Mouse (Mus musculus) midbrain, postnatal 0 days (tissue): ENCODE measurements around the gene Gm5129. TPM values are rescaled to one million over a fixed set of nuclear protein-coding genes. Genes with fewer than 3 reads are reported as not detected.
A peak's percentile ranks its signal among the peaks of the same experiment; 100 is the strongest.

Source experiments
- ATAC-seq: fragments of 200-750 bp; cut with Nextera tagmentation; 2 replicates; pipeline ENCODE4 v1.8.0; 2017; ENCODE audit warnings: moderate number of reproducible peaks, mild to moderate bottlenecking, moderate TSS enrichment, moderate library complexity; ENCODE audit not compliant: low FRiP score
- DNase-seq: peaks from one replicate; pipeline ENCODE4 v3.0.0-alpha.2; 2015; ENCODE audit warnings: low spot score
- H3K27ac ChIP-seq: fragments of 300-500 bp; sonication (generic); 2 replicates; pipeline ENCODE4 v1.5.1; 2014; ENCODE audit warnings: low read depth, mild to moderate bottlenecking, low read length, mixed read lengths
- H3K27me3 ChIP-seq: fragments of 300-500 bp; sonication (generic); 2 replicates; pipeline ENCODE4 v1.6.1; 2014; ENCODE audit warnings: low read length, control low read depth, mixed read lengths; ENCODE audit not compliant: insufficient read depth
- H3K36me3 ChIP-seq: fragments of 300-500 bp; sonication (generic); 2 replicates; pipeline ENCODE4 v1.6.1; 2014; ENCODE audit warnings: low read length, control low read depth, mixed read lengths; ENCODE audit not compliant: insufficient read depth
- H3K4me1 ChIP-seq: fragments of 300-500 bp; sonication (generic); 2 replicates; pipeline ENCODE4 v1.6.1; 2014; ENCODE audit warnings: mild to moderate bottlenecking, control low read depth, antibody characterized with exemption, low read length, mixed read lengths; ENCODE audit not compliant: insufficient read depth
- H3K4me2 ChIP-seq: fragments of 300-500 bp; sonication (generic); 2 replicates; pipeline ENCODE4 v1.6.1; 2014; ENCODE audit warnings: low read depth, mild to moderate bottlenecking, low read length, mixed read lengths; ENCODE audit not compliant: poor library complexity, severe bottlenecking
- H3K4me3 ChIP-seq: fragments of 300-500 bp; sonication (generic); 2 replicates; pipeline ENCODE4 v1.5.1; 2014; ENCODE audit warnings: low read depth, mild to moderate bottlenecking, low read length, moderate library complexity
- H3K9ac ChIP-seq: fragments of 300-500 bp; sonication (generic); replicated peaks from 2 replicates; pipeline ENCODE4 v1.6.1; 2014; ENCODE audit warnings: mild to moderate bottlenecking, low read length, moderate library complexity, mixed read lengths; ENCODE audit not compliant: poor library complexity, severe bottlenecking
- H3K9me3 ChIP-seq: fragments of 300-500 bp; sonication (generic); 2 replicates; pipeline ENCODE4 v1.6.1; 2016; ENCODE audit warnings: low read length, control low read depth
- CTCF ChIP-seq: IDR thresholded peaks from 2 replicates; pipeline ENCODE4 v1.5.1; 2016; ENCODE audit warnings: antibody characterized with exemption, mild to moderate bottlenecking
- WGBS: fragments of 180-500 bp; shearing (Covaris S2); extraction: QIAGEN DNeasy Blood & Tissue Kit; methylation state at CpG from one replicate; pipeline ENCODE4 v1.1.7; 2014; 5-methylcytosine and 5-hydroxymethylcytosine counted together
- polyA plus RNA-seq: library from polyadenylated mRNA; unstranded; fragments of >200 nt; fragmentation: Nextera tagmentation; extraction: Ambion mirVana; gene quantifications from 2 replicates; pipeline ENCODE4 v1.2.1, GENCODE M21; 2015
- total RNA-seq: library from RNA; depleted of rRNA; stranded (reverse); fragments of >200 nt; gene quantifications from 2 replicates; pipeline ENCODE4 v1.2.3, GENCODE M21; 2014

Gene Gm5129
- total and polyA plus RNA-seq, 2 experiments from 2014 or later, result not detected

- no peaks in the 10 kb centered on the region for H3K4me1 ChIP-seq
- H3K4me3 ChIP-seq, result no peak overlapping the region
- 81% methylated on average over 13 of the region's 13 CpGs for WGBS
- no peak overlapping the region for H3K4me2 ChIP-seq
- no peak for TF ChIP-seq CTCF
- H3K9me3 ChIP-seq, result no peaks in the 10 kb centered on the region
- no peaks in the 10 kb centered on the region for H3K27me3 ChIP-seq
- H3K36me3 ChIP-seq, result 0 out of 2 replicates have a peak, but pooled peaks cover 3% of the 10 kb centered on the region
- H3K9ac ChIP-seq, result no peak overlapping the region
- no peak for ATAC-seq
- peak; percentile 46 for DNase-seq
- H3K27ac ChIP-seq, result no peak overlapping the region
Observed at GRCm38 (mm10) chr5:29773460-29774150, 37.9 kb upstream of the Gm5129 start.

DNA sequence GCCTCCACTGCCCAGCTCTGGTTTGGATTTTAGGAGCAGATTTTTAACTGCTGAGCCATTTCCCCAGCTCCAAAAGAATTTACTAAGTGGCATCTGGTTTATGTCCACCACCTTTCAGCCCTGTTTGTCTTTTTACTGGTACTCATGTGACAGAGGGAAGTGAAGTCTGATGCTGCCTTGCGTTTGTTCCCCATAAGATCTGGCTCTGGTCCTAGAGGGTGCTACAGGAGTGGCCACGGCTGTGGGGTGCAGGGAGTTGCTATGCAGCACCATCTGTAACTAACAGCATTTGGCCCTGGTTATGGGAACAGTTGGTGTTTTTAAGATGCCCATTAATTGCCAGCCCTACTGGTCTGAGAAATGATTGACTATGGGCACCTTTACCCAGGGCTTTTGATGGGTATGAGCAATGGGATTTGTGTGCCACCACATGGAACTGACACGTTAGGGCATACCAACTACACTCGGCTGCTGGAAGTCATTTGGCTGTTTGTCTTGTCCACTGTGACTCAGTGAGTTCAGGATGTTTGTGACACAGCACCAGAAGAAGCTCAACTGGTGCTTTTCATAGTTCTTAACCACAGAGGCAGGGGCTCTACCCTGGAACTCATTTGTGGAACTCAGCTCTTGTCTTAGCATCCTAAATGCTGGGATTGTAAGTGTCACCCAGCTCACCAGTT, 37.1 kb upstream of the Gm5129 start:
- Histone ChIP-seq H3K36me3 (peaks cover 9% of the 10 kb centered on the region; the same call in 1 of the 2 replicates), H3K9me3 (no peaks in the 10 kb centered on the region), H3K4me3 (no peak overlapping the region), H3K4me1 (no peaks in the 10 kb centered on the region), H3K9ac (no peak overlapping the region), H3K27ac (no peak overlapping the region), H3K4me2 (no peak overlapping the region), H3K27me3 (no peaks in the 10 kb centered on the region)
- no peak for TF ChIP-seq CTCF
- ATAC-seq (no peak), DNase-seq (peak; percentile 61)
- 80% methylated on average over 4 of the region's 4 CpGs for WGBS

DNA sequence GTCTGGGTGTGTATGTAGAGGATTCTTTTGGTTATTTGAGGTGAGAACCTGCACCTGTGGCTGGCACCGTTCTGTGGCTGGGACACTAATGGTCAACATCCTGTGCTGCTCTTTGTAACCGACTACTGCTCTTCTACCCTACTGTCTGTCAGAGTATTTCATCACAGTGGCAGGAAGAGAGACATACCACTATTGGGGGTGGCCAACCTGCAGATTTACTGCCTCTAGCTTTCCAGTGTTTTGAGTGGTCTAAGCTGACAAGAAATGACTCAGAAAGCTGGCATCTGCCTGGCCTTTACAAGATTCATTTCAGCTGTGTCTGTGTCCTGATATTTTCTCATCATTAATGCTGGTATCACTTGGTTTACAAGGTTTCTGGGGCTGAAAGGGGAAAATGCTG, 36.3 kb upstream of the Gm5129 start:
- Histone ChIP-seq H3K4me1 (no peaks in the 10 kb centered on the region), H3K27me3 (no peaks in the 10 kb centered on the region), H3K4me2 (no peak overlapping the region), H3K27ac (no peak overlapping the region), H3K4me3 (no peak overlapping the region), H3K9me3 (no peaks in the 10 kb centered on the region), H3K9ac (no peak overlapping the region), H3K36me3 (peaks cover 15% of the 10 kb centered on the region; the same call in 1 of the 2 replicates)
- DNase-seq (no peak), ATAC-seq (no peak)
- TF ChIP-seq CTCF, result no peak
- WGBS, result 87% methylated on average over 2 of the region's 2 CpGs

- no peak for ATAC-seq
- WGBS, result 86% methylated on average over 1 of the region's 1 CpGs
- H3K9ac ChIP-seq, result no peak overlapping the region
- DNase-seq, result peak; percentile 19
- no peaks in the 10 kb centered on the region for H3K9me3 ChIP-seq
- no peaks in the 10 kb centered on the region for H3K4me1 ChIP-seq
- no peaks in the 10 kb centered on the region for H3K27me3 ChIP-seq
- no peak overlapping the region for H3K4me3 ChIP-seq
- peaks cover 15% of the 10 kb centered on the region; the same call in 1 of the 2 replicates for H3K36me3 ChIP-seq
- H3K27ac ChIP-seq, result no peak overlapping the region
- peak; percentile 64 for TF ChIP-seq CTCF
- H3K4me2 ChIP-seq, result no peak overlapping the region
Observed at GRCm38 (mm10) chr5:29770935-29771334, 35.2 kb upstream of the Gm5129 start.

GRCm38 (mm10) chr5:29759318-29759717, 23.6 kb upstream of the Gm5129 start:
- no peaks in the 10 kb centered on the region for H3K27me3 ChIP-seq

DNA sequence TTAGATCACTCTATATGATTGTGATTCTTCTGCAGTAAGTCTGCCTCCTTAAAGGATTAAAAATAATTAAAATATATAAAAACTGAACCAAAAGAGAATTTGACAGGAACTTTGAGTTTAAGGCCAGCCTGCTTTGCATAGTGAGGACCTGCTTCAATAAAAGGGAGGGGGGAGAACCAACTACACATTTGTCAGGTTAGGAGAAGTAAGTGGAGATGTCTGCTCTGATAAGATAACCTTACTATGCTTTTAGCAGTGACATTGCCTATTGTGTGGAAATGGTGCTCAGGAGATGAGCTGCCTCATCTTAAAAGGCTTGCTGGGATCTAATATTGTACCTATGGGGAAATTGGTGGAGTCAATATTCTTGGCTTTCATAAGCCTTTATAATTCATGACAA, 17.2 kb upstream of the Gm5129 start:
- Histone ChIP-seq H3K4me2 (no peak overlapping the region), H3K36me3 (peaks cover 45% of the 10 kb centered on the region), H3K9ac (no peak overlapping the region), H3K9me3 (no peaks in the 10 kb centered on the region), H3K27me3 (no peaks in the 10 kb centered on the region), H3K4me1 (no peaks in the 10 kb centered on the region), H3K4me3 (no peak overlapping the region), H3K27ac (no peak overlapping the region)
- ATAC-seq (no peak), DNase-seq (no peak)
- TF ChIP-seq CTCF, result no peak

More at GRCm38 (mm10) chr5:29759318-29759717, 23.6 kb upstream of the Gm5129 start:
- Histone ChIP-seq H3K9me3 (no peaks in the 10 kb centered on the region), H3K9ac (no peak overlapping the region), H3K4me2 (no peak overlapping the region), H3K36me3 (peaks cover 36% of the 10 kb centered on the region), H3K27ac (no peak overlapping the region), H3K4me3 (no peak overlapping the region), H3K4me1 (no peaks in the 10 kb centered on the region)
- no peak for DNase-seq
- whole genome bisulfite sequencing, result 90% methylated on average over 5 of the region's 5 CpGs
- no peak for ATAC-seq
- no peak for TF ChIP-seq CTCF
